Mouse (Mus musculus): ENCODE results near the gene Cops7a.

The Cops7a gene

DNA sequence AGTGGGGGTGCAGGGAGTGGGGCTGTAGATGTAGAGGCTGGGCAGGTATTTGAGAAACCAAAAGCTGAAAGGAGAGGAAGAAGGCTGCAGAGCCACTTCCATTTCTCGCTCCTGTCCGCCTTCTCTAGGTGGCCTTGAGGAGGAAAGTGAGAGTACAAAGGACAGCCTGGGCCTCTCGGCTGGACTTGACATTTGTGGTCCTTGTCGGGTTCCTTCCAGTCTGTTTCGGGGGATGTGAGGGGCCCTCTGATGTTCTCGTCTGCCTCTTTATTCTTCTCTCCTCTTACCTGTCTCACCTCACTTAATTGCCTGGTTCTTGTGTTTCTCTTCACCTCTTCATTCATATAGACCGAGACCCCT is 47.0 kb downstream of the Cops7a start:
- DNase-seq (ENCODE audit: low spot score), result no peak

DNA sequence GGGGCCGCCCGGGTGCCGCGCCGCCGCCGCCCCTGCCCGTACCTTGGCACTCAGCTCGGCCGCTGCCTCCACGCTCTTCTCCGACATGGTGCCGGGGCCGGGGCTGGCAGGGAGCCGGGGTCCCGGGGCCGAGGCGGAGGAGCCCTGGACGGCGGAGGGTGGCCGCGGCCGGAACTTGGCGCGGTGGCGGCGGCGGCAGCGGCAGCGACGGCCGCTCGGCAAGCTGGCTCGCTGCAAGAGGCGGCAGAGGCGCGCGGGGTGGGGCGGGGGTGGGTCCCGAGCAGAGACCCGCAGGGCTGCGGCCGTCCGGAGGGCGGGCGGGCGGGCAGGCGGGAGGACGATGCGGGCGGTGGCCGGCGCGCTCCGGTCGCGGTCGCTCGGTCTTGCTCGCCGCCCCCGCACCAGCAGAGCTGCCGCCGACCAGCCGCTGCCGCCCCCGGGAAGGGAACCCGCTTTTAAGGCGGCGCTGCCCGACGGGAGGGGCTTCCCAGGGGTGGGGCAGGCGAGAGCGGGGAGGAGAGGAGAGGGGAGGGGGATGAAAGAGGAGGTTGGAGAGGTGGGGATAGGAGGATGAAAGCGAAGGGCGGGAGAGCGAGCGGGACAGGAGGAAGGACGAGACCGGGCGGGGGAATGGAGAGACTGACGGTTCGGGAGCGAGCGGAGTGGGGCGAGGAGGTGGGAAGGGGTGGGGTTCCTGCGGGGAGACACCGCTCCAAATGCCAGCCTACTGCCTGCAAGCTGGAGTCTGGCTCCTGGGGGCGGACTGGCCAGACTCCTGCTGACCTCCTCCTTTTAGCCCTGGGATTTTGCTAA is 47.6 kb downstream of the Cops7a start:
- peak; percentile 84 for DNase-seq (ENCODE audit: low spot score)

DNA sequence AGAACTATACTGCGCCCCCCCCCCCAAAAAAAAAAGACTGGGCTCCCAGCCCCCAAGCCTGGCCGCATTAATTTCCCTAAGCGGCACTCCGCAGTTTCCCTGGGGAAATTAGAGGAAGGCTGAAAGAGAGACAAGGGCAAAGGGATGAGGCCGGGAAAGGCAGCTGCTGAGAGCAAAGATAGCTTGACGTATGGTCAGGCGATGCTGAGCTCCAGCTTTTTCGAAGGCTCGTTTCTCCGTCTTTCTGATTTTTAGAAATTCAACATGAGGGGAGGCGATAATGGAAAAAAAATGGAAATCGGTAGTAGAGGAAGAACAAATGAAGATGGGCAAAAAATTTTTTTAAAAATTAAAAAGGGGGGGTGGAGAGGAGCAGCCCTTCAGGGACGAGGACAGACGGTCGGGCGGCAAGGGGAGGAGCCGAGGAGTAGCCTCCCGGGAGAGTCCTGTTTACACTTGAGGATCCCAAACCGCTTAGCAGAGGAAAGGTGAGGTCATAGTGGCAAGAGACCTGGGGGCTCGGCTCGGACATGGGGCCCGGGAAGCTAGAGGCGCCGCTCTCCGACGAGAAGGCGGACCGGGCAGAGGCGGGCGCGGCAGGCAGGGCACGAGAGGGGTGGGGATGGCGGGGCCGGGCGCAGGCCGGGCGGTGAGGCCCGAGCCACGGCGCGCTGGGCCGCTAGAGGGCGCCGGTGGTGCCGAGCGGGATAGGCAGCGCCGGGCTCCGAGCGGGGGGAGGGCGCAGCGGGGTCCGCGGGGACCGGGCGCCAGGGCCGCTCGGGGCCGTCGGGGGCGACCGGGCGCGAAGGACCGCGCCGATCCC is 48.4 kb downstream of the Cops7a start:
- DNase-seq (ENCODE audit: low spot score), result peak; percentile 95

DNA sequence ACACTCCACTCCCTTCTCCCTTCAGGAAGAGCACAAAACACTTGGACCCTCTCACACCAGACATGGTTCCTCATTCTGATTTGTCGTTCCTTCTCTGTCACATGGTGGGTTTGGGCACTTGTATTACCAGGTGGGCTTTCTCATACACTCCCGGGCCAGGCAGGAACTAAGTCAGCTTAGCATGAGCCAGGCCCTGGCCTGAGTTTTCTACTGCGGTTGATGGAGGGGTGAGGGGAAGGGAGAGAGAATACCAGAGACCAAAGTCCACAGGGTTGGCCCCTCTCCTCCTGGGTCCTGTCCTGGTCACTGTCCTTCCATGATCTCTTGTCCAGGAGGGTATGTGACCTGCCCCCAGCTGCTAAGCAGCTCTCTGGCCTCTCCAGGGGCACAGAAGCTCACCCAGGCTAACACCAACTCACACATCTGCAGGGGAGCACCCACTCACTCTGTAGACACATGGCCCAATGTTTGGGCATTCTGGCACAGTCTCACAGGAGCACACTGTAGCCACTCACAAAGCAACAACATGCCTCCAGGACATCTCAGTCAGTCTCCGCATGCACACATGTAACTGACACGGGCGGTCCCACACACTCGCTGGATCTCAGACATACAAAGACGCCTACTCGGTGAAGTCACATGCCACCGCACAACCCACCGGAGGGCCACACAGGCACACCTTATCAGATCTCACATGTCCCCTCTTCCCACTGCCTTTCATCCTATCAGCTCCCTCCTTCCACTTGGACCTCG is 49.2 kb downstream of the Cops7a start:
- no peak for DNase-seq (ENCODE audit: low spot score)

DNA sequence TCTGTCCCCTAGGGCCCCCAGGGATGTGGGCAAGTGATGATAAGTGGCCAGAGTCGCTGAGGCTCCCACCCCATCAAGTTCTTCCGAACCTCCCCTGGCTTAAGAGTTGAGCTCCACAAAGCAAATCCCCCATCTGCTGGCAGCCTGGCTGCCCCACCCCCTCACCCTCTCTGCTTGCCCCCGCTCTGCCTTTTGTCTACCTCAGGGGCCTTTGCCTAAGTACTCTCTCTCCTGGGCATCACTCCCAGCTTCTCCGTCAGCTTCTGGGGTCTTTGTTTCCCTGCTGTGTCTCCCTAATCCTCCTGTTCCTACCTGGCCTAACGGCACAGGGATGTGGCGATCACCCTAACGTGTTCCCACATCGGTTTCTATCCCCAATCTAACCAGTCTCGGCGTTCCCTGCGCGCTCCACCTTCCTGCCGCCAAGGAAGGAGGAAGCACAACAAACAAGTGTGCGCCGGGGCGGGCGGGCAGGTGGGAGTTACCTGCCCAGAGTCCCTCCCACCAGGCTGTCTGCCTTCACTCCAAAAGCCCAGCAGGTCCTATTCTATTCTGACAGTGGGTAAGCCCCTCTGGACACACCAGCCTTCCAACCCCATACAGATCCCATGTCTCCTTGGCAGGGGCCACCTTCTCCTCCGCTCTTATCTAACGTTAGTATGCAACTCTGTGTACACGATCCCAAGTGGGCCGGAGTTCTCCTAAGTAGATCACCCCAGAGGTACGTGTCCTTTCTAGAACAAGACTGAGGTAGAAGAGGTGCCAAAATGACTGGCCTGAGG is 50.0 kb downstream of the Cops7a start:
- DNase-seq (ENCODE audit: low spot score), result no peak

DNA sequence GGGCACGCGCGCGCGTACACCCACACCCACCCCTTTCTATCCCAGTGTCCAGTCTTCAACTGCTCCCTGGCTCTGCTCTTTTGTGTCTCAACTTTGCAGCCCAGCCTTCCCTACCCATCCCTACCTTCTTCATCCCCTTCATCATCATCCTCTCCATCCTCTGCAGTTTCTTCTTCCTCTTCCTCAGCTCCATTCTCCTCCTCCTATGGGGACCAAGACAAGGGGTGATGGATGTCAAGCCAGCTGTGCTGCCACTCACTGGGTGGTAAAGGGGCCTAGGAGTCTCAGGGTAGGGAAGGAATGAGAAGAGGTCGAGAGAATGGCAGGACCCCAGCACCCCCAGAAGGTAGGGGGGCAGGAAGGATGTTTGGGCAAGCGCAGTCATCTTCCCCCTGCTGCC is 50.8 kb downstream of the Cops7a start:
- no peak for DNase-seq (ENCODE audit: low spot score)

DNA sequence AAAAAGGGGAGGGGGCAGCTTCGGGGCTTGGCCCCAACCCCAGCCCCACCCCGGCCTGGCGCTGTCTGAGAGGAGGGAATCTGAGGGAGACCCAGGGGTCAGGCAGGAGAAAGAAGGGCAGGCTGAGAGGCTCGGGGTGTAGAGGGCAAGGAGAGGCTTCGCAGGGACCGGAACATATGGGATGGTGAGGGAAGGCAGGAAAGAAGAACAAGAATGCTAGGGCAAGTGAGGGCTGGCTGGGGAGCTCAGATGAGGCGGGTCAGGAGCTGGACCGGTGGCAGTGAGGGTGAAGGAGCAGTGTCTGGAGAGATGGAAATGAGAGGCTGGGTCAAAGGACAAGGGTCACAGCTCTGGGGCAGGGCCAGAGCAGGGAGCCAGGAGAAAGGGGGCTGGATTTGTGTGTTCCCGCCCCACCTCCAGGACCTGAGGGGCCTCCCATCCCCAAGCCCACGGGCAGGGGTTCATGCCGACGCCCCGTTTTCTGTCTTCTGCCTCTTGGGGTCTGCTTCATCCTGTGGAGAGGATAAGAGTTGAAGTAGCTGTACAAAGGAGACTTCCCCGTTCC is 51.5 kb downstream of the Cops7a start:
- DNase-seq (ENCODE audit: low spot score), result no peak

DNA sequence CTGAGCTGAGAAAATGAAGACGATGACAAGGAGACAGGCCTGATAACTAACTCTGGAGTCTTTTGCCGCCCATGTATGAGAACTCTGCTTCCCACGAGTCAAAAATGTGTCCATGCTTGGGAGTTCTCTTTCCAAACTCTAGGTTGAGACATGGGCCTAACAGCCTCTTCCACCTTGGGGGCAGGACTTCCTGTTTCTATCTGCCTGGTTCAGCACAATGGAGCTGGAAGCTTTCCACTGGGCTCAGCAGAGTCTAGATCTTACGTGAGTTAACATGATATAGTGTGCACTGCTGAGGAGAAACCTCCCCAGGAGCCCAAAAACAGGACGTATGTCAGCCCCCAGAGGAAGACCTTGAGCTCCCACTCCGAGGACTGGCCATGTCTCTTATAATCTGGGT is 52.1 kb downstream of the Cops7a start:
- DNase-seq (ENCODE audit: low spot score), result no peak

DNA sequence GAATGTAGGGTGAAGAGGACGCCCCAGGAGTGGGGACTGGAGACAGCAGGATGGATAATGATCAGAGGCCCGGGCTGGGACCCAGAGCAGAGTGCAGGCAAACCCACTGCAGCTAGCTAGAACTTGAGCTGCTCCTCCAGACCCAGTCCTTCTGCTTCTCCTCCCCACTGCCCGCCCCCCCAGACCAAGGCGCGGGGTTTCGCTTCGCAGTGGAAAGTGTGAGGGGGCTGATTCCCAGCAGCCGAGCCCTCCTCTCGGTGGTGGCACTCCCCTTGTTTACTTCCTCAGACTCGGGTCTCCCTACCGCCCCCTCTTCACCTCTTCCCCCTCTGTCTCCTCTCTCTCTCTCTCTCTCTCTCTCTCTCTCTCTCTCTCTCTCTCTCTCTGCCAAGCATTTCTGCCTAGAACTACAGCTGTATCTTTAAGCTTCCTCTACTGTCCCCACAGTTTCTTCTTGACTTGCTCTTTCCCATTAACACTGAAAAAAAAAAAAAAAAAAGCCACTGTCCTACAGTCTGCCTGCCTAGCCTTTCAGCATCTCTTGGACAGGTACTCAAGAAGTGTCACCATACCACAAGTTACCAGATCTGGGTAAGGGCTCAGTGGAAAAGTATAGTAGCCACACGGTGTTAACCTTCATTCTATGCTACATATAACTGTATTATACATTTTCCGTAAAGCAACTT is 53.7 kb downstream of the Cops7a start, which contains the start of gene Lag3:
Gene Lag3, minus strand, starts transcription at position 173 of the 686 bp plus-strand sequence.
- no peak for DNase-seq (ENCODE audit: low spot score)

DNA sequence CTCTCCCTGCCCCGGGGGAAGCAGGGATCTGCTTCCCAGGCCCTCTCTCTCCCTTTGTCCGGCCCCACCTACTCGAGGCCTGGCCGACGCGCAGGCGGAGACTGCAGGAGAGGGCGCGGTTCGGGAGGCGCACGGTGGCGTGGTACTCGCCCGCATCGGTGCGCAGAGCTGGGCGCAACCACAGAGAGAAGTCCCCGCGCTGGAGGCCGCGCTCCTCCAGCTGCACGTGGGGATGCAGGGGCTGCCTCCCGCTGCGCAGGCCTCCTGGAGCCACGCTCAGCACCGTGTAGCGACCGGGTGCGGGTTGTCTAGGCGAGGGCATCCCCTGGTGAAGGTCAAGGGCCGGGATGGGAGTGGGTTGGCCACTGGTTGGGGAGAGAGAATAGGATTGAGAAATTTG is 55.3 kb downstream of the Cops7a start:
- DNase-seq (ENCODE audit: low spot score), result no peak

Measured in urinary bladder, postnatal 25 days (tissue).